Mouse (Mus musculus) ES-Bruce4 (cell line): ENCODE results near the gene Sytl5. TPM values are rescaled to one million over a fixed set of nuclear protein-coding genes. Genes with fewer than 3 reads are reported as not detected.

Experiments used
- H3K27ac ChIP-seq: 2 replicates; pipeline ENCODE4 v1.5.1; 2012; ENCODE audit warnings: low read length, inconsistent platforms; ENCODE audit not compliant: insufficient read depth
- H3K27me3 ChIP-seq: 2 replicates; pipeline ENCODE4 v1.6.1; 2012; ENCODE audit warnings: mild to moderate bottlenecking, low read length, inconsistent platforms; ENCODE audit not compliant: control insufficient read depth, poor library complexity, insufficient read depth, severe bottlenecking
- H3K36me3 ChIP-seq: 2 replicates; pipeline ENCODE4 v1.6.1; 2012; ENCODE audit warnings: inconsistent platforms, mild to moderate bottlenecking, low read length, moderate library complexity; ENCODE audit not compliant: control insufficient read depth, poor library complexity, insufficient read depth, severe bottlenecking
- H3K4me1 ChIP-seq: one replicate; pipeline ENCODE4 v1.8.1; 2011; ENCODE audit warnings: low read length; ENCODE audit not compliant: control insufficient read depth, insufficient read depth
- H3K4me3 ChIP-seq: 2 replicates; pipeline ENCODE4 v1.5.1; 2011; ENCODE audit warnings: low read depth, mild to moderate bottlenecking, low read length
- H3K9ac ChIP-seq: 2 replicates; pipeline ENCODE4 v1.6.1; 2012; ENCODE audit warnings: low read depth, mild to moderate bottlenecking, inconsistent platforms; ENCODE audit not compliant: poor library complexity, severe bottlenecking
- H3K9me3 ChIP-seq: replicated peaks from 2 replicates; pipeline ENCODE4 v1.6.1; 2012; ENCODE audit warnings: mild to moderate bottlenecking, low read length, inconsistent platforms; ENCODE audit not compliant: control insufficient read depth, poor library complexity, insufficient read depth, severe bottlenecking
- CTCF ChIP-seq: IDR thresholded peaks from one replicate; pipeline ENCODE4 v1.8.1; 2011; ENCODE audit warnings: low read depth, low read length
- EP300 ChIP-seq: IDR thresholded peaks from 2 replicates; pipeline ENCODE4 v1.6.1; 2011; ENCODE audit warnings: low read depth, low read length; ENCODE audit not compliant: insufficient read depth
- POLR2A ChIP-seq: IDR thresholded peaks from one replicate; pipeline ENCODE4 v1.8.1; 2011; ENCODE audit warnings: low read length; ENCODE audit not compliant: insufficient read depth
- polyA plus RNA-seq: library from polyadenylated mRNA; stranded (reverse); fragments of >200 nt; gene quantifications from 2 replicates; pipeline ENCODE4 v1.2.4, GENCODE M21; 2011; ENCODE audit warnings: low read depth; ENCODE audit not compliant: missing spikeins, insufficient read depth, insufficient read length

The Sytl5 gene
- polyA plus RNA-seq, 1 experiment, result not detected

GRCm38 (mm10) chrX:9984094-9984669, 98.8 kb downstream of the Sytl5 start:
- no peaks in the 10 kb centered on the region for H3K9me3 ChIP-seq
- no peak for TF ChIP-seq POLR2A
- no peak for TF ChIP-seq EP300
- no peak for TF ChIP-seq CTCF
- no peaks in the 10 kb centered on the region for H3K36me3 ChIP-seq
- no peak overlapping the region for H3K4me3 ChIP-seq
- no peak overlapping the region for H3K27ac ChIP-seq
- H3K9ac ChIP-seq, result no peak overlapping the region
- no peaks in the 10 kb centered on the region for H3K4me1 ChIP-seq
- no peaks in the 10 kb centered on the region for H3K27me3 ChIP-seq

DNA sequence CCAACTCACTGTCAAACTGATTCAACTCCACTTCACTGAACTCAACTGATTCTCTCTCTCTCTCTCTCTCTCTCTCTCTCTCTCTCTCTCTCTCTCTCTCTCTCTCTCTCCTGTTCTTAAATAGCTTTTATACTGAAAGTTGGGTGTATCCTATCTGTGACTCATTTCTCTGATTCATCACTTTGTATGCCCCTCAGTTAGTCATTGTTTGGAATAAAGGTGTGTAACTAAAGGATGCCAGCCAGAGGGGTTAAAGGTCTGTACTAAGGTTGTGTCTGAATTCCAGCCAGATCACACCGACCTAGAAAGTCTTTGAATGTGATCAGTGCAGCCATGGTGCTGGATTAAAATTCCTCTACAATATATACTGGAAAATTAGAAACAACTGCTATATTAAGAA, 115.3 kb downstream of the Sytl5 start:
- H3K4me1 ChIP-seq, result no peaks in the 10 kb centered on the region
- H3K27ac ChIP-seq, result no peak overlapping the region
- H3K9me3 ChIP-seq, result no peaks in the 10 kb centered on the region
- TF ChIP-seq CTCF (no peak), POLR2A (no peak), EP300 (no peak)
- H3K9ac ChIP-seq, result no peak overlapping the region
- no peaks in the 10 kb centered on the region for H3K36me3 ChIP-seq
- no peak overlapping the region for H3K4me3 ChIP-seq
- no peaks in the 10 kb centered on the region for H3K27me3 ChIP-seq

GRCm38 (mm10) chrX:10005946-10006345, 120.5 kb downstream of the Sytl5 start:
- H3K36me3 ChIP-seq, result no peaks in the 10 kb centered on the region

DNA sequence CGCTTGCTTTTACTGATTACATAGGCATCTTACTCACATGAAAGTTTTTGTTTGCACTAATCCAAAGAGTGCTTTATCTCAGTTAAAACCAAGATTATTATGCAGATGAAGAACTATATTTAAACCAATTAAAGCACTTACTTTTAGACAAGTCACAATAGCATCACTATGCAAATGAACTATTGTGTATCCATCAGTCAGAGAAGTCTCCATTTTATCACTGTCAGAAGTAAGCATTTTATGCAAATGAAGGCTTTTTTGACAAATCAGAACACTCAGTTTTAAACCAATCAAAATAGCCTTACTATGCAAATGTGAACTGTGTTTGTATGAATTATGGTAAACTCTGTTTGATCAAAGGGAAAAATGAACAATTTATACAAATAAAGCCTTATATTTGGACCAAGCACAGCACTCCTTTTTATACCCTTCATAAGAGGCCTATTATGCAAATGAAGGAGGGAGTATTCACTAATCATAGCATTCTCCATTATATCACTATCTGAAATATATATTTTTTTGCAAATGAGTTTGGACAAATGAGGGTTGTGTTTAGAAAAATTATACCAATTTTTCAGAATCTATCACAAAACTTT, 122.4 kb downstream of the Sytl5 start:
- Histone ChIP-seq H3K9me3 (no peaks in the 10 kb centered on the region), H3K36me3 (no peaks in the 10 kb centered on the region), H3K4me1 (no peaks in the 10 kb centered on the region), H3K27ac (no peak overlapping the region), H3K27me3 (no peaks in the 10 kb centered on the region), H3K4me3 (no peak overlapping the region), H3K9ac (no peak overlapping the region)
- TF ChIP-seq EP300 (no peak), CTCF (no peak), POLR2A (no peak)

More at GRCm38 (mm10) chrX:10005946-10006345, 120.5 kb downstream of the Sytl5 start:
- no peaks in the 10 kb centered on the region for H3K27me3 ChIP-seq
- H3K9ac ChIP-seq, result no peak overlapping the region
- H3K9me3 ChIP-seq, result no peaks in the 10 kb centered on the region
- H3K4me3 ChIP-seq, result no peak overlapping the region
- TF ChIP-seq EP300 (no peak), CTCF (no peak), POLR2A (no peak)
- no peaks in the 10 kb centered on the region for H3K4me1 ChIP-seq
- H3K27ac ChIP-seq, result no peak overlapping the region

GRCm38 (mm10) chrX:10010202-10010601, 124.8 kb downstream of the Sytl5 start:
- no peaks in the 10 kb centered on the region for H3K36me3 ChIP-seq
- H3K9me3 ChIP-seq, result no peaks in the 10 kb centered on the region
- H3K27ac ChIP-seq, result no peak overlapping the region
- TF ChIP-seq CTCF (no peak), POLR2A (no peak), EP300 (no peak)
- H3K9ac ChIP-seq, result no peak overlapping the region
- H3K4me1 ChIP-seq, result no peaks in the 10 kb centered on the region
- no peaks in the 10 kb centered on the region for H3K27me3 ChIP-seq
- no peak overlapping the region for H3K4me3 ChIP-seq

DNA sequence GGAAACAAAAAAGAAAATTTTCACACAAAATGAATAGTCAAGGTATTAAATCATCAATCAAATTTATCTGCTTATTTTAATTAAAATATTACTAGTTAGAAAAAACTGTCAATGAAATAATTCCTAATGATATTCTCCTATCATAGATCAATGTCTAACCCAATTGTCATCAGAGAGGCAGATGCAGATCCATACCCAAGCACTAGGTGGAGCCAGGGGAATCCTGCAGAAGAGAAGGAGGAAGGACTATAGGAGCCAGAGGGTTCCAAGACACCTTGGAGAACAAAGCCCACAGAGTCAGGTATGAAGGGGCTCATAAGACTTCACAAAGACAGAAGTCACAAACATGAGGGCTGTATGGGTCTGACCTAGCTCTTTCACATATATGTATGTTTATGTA, 149.2 kb downstream of the Sytl5 start:
- no peak for TF ChIP-seq CTCF
- no peak for TF ChIP-seq POLR2A
- TF ChIP-seq EP300, result no peak
- no peaks in the 10 kb centered on the region for H3K9me3 ChIP-seq
- no peak overlapping the region for H3K9ac ChIP-seq
- H3K4me3 ChIP-seq, result no peak overlapping the region
- H3K4me1 ChIP-seq, result no peaks in the 10 kb centered on the region
- H3K36me3 ChIP-seq, result no peaks in the 10 kb centered on the region
- H3K27ac ChIP-seq, result no peak overlapping the region
- no peaks in the 10 kb centered on the region for H3K27me3 ChIP-seq

Other genes with a start within 250 kb of the Sytl5 start
- 50.2 and 62.4 TPM in 2 replicates for gene Dynlt3, start 222.6 kb upstream of the Sytl5 start, polyA plus RNA-seq
- gene Hypm, start 38.7 kb upstream of the Sytl5 start, polyA plus RNA-seq, result not detected in 2 replicates
- gene H2al3, start 35.9 kb upstream of the Sytl5 start, polyA plus RNA-seq, result not detected in 2 replicates
- gene Srpx, start 232.1 kb downstream of the Sytl5 start, polyA plus RNA-seq, result not detected in 2 replicates